In genomic region chr10:88886114-88886513, GRCm38 (mm10) we compare ENCODE assay signal across 11 mouse cellular contexts. TPM values are rescaled to one million over a fixed set of nuclear protein-coding genes. Genes with fewer than 3 reads are reported as not detected.
DNase-seq lines count a peak whose midpoint lies in the region; ATAC-seq and TF ChIP-seq lines count a peak whose summit lies in the region.
"Had no signal": no experiment of that assay in that cellular context is flagged by ENCODE, and none has a peak within 500 bp of the region (broad histone marks: within the 10 kb centered on the region; RNA-seq: fewer than 3 reads in every experiment).

No protein-coding gene starts in this region.

- no peak overlapping the region for H3K27ac ChIP-seq in kidney, embryonic 14.5 days (ENCODE audit: low read depth, low read length)
- no peak overlapping the region for H3K27ac ChIP-seq in embryonic facial prominence, embryonic 10.5 days (replicated peaks)
- no peak overlapping the region for H3K27ac ChIP-seq in hindbrain, embryonic 13.5 days
- no peak overlapping the region for H3K27ac ChIP-seq in midbrain, postnatal 0 days (ENCODE audit: low read depth, low read length)

- H3K4me2 ChIP-seq in kidney, embryonic 14.5 days (replicated peaks; ENCODE audit: low read depth, low read length): peak overlapping the region; percentile 60
- peak overlapping the region; percentile 68 for H3K4me2 ChIP-seq in hindbrain, embryonic 13.5 days
- peak overlapping the region; percentile 95 for H3K4me2 ChIP-seq in midbrain, postnatal 0 days (ENCODE audit: low read depth, low read length, poor library complexity, severe bottlenecking)

- WGBS in kidney, embryonic 14.5 days: 3% methylated on average over 32 of the region's 32 CpGs
- under 1% methylated on average over 32 of the region's 32 CpGs for WGBS in embryonic facial prominence, embryonic 10.5 days
- 4% methylated on average over 32 of the region's 32 CpGs for WGBS in hindbrain, embryonic 13.5 days
- WGBS in midbrain, postnatal 0 days: 1% methylated on average over 32 of the region's 32 CpGs

- peak; percentile 68 for ATAC-seq in kidney, embryonic 14.5 days (ENCODE audit: low FRiP score, low TSS enrichment)
- no peak for ATAC-seq in hindbrain, embryonic 13.5 days (ENCODE audit: low FRiP score)
- ATAC-seq in midbrain, postnatal 0 days (ENCODE audit: low FRiP score): 0 out of 2 replicates have a peak, but pooled peaks have one; percentile 44
- ATAC-seq: Patski had no signal

- no peaks in the 10 kb centered on the region for H3K9me3 ChIP-seq in kidney, embryonic 14.5 days (ENCODE audit: control insufficient read depth, low read length)
- no peaks in the 10 kb centered on the region for H3K9me3 ChIP-seq in embryonic facial prominence, embryonic 10.5 days
- no peaks in the 10 kb centered on the region for H3K9me3 ChIP-seq in hindbrain, embryonic 13.5 days
- H3K9me3 ChIP-seq in midbrain, postnatal 0 days (ENCODE audit: low read length): no peaks in the 10 kb centered on the region

- no peak overlapping the region for H3K9ac ChIP-seq in kidney, embryonic 14.5 days (ENCODE audit: low read depth, low read length)
- H3K9ac ChIP-seq in hindbrain, embryonic 13.5 days: 0 out of 2 replicates have a peak overlapping the region, but pooled peaks have one; percentile 51
- 0 out of 2 replicates have a peak overlapping the region, but pooled peaks have one; percentile 13 for H3K9ac ChIP-seq in midbrain, postnatal 0 days (replicated peaks; ENCODE audit: low read length, poor library complexity, severe bottlenecking)

- TF ChIP-seq CTCF in midbrain, postnatal 0 days (IDR thresholded peaks at IDR 0.05): no peak

- H3K36me3 ChIP-seq in kidney, embryonic 14.5 days (ENCODE audit: control insufficient read depth, insufficient read depth, low read length): no peaks in the 10 kb centered on the region
- H3K36me3 ChIP-seq in embryonic facial prominence, embryonic 10.5 days (replicated peaks): no peaks in the 10 kb centered on the region
- no peaks in the 10 kb centered on the region for H3K36me3 ChIP-seq in hindbrain, embryonic 13.5 days
- H3K36me3 ChIP-seq in midbrain, postnatal 0 days (ENCODE audit: insufficient read depth, low read length): no peaks in the 10 kb centered on the region

- H3K4me1 ChIP-seq in kidney, embryonic 14.5 days (ENCODE audit: control insufficient read depth, insufficient read depth, low read length): 0 out of 2 replicates have a peak, but pooled peaks cover 3% of the 10 kb centered on the region
- H3K4me1 ChIP-seq in embryonic facial prominence, embryonic 10.5 days: peaks cover 13% of the 10 kb centered on the region
- peaks cover 10% of the 10 kb centered on the region for H3K4me1 ChIP-seq in hindbrain, embryonic 13.5 days (replicated peaks)
- H3K4me1 ChIP-seq in midbrain, postnatal 0 days (ENCODE audit: insufficient read depth, low read length): no peaks in the 10 kb centered on the region

- H3K27me3 ChIP-seq in kidney, embryonic 14.5 days (ENCODE audit: control insufficient read depth, insufficient read depth, low read length): peaks cover 17% of the 10 kb centered on the region
- peaks cover 33% of the 10 kb centered on the region for H3K27me3 ChIP-seq in embryonic facial prominence, embryonic 10.5 days (replicated peaks; ENCODE audit: low read depth, poor library complexity, severe bottlenecking)
- peaks cover 33% of the 10 kb centered on the region for H3K27me3 ChIP-seq in hindbrain, embryonic 13.5 days
- peaks cover 8% of the 10 kb centered on the region for H3K27me3 ChIP-seq in midbrain, postnatal 0 days (ENCODE audit: insufficient read depth, low read length)

- H3K4me3 ChIP-seq in kidney, embryonic 14.5 days (ENCODE audit: low read length): peak overlapping the region; percentile 34
- peak overlapping the region; percentile 51 for H3K4me3 ChIP-seq in embryonic facial prominence, embryonic 10.5 days
- H3K4me3 ChIP-seq in hindbrain, embryonic 13.5 days: peak overlapping the region; percentile 38
- H3K4me3 ChIP-seq in midbrain, postnatal 0 days (ENCODE audit: low read depth, low read length): peak overlapping the region; percentile 49

- no peak for DNase-seq in kidney, postnatal 10 days
- peak; percentile 20 for DNase-seq in embryonic facial prominence, embryonic 10.5 days (ENCODE audit: low spot score)
- no peak for DNase-seq in midbrain, postnatal 0 days (ENCODE audit: low spot score)
- no peak for DNase-seq in layer of hippocampus, postnatal 25 days (ENCODE audit: extremely low spot score in 1 of 2, low spot score in 1 of 2)
- DNase-seq in lung, postnatal 4 days: no peak
- no peak for DNase-seq in adrenal gland, adult 8-10 months
- DNase-seq: thymus, postnatal 14 days had no signal

RNA-seq across cellular contexts. Expression of gene Slc5a8, which starts 0.3 kb away (rescaled TPM):
- polyA plus RNA-seq in kidney, embryonic 14.5 days (2014; fragmentation: Nextera tagmentation; extraction: Ambion mirVana): 1.2 and 3.7 TPM in 2 replicates
- 0.08 TPM in 1 of 2 replicates, not detected in the other for polyA plus RNA-seq in embryonic facial prominence, embryonic 10.5 days (2016; fragmentation: Nextera tagmentation; extraction: Ambion mirVana)
- polyA plus RNA-seq in hindbrain, embryonic 13.5 days (2015; fragmentation: Nextera tagmentation; extraction: Ambion mirVana): 0.05 and 0.09 TPM in 2 replicates
- 0.05 and 0.38 TPM in 2 replicates for total RNA-seq in midbrain, postnatal 0 days (2014; rRNA removed)
- 0.09 and 0.17 TPM in 2 replicates for polyA plus RNA-seq in midbrain, postnatal 0 days (2015; fragmentation: Nextera tagmentation; extraction: Ambion mirVana)
- under 1 TPM in 1 of 2 experiments, not detected in 1; 0.07 TPM for total RNA-seq in layer of hippocampus, postnatal 25 days (2021)
- under 1 TPM in 3 of 4 experiments, not detected in 1; 0.03 to 0.07 (median 0.06) TPM for total RNA-seq in adrenal gland, adult 8-10 months (2022)
- polyA plus RNA-seq: liver, embryonic 16.5 days had no signal

RNA-seq across cellular contexts. Expression of gene Utp20, which starts 59.5 kb away (rescaled TPM):
- polyA plus RNA-seq in kidney, embryonic 14.5 days (2014; fragmentation: Nextera tagmentation; extraction: Ambion mirVana): 20.4 and 29.9 TPM in 2 replicates
- 26.4 and 27.1 TPM in 2 replicates for polyA plus RNA-seq in embryonic facial prominence, embryonic 10.5 days (2016; fragmentation: Nextera tagmentation; extraction: Ambion mirVana)
- polyA plus RNA-seq in hindbrain, embryonic 13.5 days (2015; fragmentation: Nextera tagmentation; extraction: Ambion mirVana): 8.7 and 11.4 TPM in 2 replicates
- 8.8 and 11.8 TPM in 2 replicates for total RNA-seq in midbrain, postnatal 0 days (2014; rRNA removed)
- polyA plus RNA-seq in midbrain, postnatal 0 days (2015; fragmentation: Nextera tagmentation; extraction: Ambion mirVana): 4.3 and 5.1 TPM in 2 replicates
- 10 to 100 TPM; 19.1 to 24.3 TPM for total RNA-seq in layer of hippocampus, postnatal 25 days (2021)
- total RNA-seq in adrenal gland, adult 8-10 months (2022): 10 to 100 TPM; 26.7 to 30.1 (median 28.4) TPM
